Mouse (Mus musculus): ENCODE measurements around the gene Hmgn1. TPM values are rescaled to one million over a fixed set of nuclear protein-coding genes. Genes with fewer than 3 reads are reported as not detected.

The Hmgn1 gene
- polyA plus RNA-seq, 1 experiment from 2014 or later = 462 TPM

Other genes with a start within 250 kb of the Hmgn1 start
- 59.8 and 62.4 TPM in 2 replicates for gene Psmg1, start 136.8 kb downstream of the Hmgn1 start, polyA plus RNA-seq (2014; fragmentation: Nextera tagmentation; extraction: Ambion mirVana)
- 338 and 372 TPM in 2 replicates for gene Brwd1, start 45.2 kb downstream of the Hmgn1 start, polyA plus RNA-seq (2014; fragmentation: Nextera tagmentation; extraction: Ambion mirVana)
- 229 and 232 TPM in 2 replicates for gene Wrb, start 17.7 kb upstream of the Hmgn1 start, polyA plus RNA-seq (2014; fragmentation: Nextera tagmentation; extraction: Ambion mirVana)
- gene Lca5l, start 64.5 kb upstream of the Hmgn1 start, polyA plus RNA-seq (2014; fragmentation: Nextera tagmentation; extraction: Ambion mirVana) = 1.7 and 2.1 TPM in 2 replicates
- gene Sh3bgr, start 72.7 kb upstream of the Hmgn1 start, polyA plus RNA-seq (2014; fragmentation: Nextera tagmentation; extraction: Ambion mirVana) = 1.6 and 2.1 TPM in 2 replicates
- 3.2 and 3.6 TPM in 2 replicates for gene B3galt5, start 108.1 kb upstream of the Hmgn1 start, polyA plus RNA-seq (2014; fragmentation: Nextera tagmentation; extraction: Ambion mirVana)

Data from midbrain, embryonic 14.5 days (tissue).